Mouse (Mus musculus): Measurements from ENCODE around the gene Dnttip1.

The Dnttip1 gene

GRCm38 (mm10) chr2:164754800-164755199, 9.0 kb downstream of the Dnttip1 start:
- no peak for DNase-seq

DNA sequence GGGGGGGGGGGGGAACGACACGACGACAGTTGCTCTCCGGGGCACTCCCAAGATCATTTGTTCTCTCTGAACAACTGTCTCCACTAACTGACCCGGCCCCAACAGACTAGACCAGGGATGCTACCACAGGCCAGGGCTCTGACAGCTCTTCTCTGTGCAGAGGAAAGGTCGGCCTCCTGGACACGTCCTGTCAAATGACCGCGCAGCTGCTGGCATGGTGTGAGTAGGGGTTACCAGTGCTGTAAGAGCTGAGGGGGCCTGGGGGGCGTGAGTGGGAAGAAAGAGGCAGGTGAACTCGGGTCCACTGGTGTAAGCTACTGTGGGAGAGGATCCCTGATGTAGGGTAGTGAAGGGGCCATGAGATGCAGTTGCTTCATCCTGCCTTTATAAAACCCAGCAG, 12.1 kb downstream of the Dnttip1 start:
- no peak for DNase-seq

DNA sequence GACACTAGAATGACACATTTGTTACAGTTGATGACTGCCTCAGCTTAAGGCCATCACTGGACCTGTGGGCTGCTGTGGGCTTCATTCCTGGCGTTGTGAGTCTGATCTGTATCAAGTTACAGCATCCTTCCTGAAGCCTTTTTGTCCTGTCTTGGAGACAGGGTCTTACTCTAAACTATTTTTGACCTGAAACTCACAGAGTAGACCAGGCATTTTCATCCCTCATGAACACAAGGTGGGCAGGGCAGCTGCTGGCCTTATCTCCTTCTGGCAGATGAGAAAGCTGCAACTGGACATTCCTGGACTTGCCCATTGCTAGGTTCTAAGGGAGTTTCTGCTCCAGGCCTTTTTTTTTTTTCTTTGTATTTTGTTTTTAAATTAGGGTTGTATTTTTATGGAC, 12.9 kb downstream of the Dnttip1 start:
- DNase-seq, result no peak

GRCm38 (mm10) chr2:164760059-164760833, 14.5 kb downstream of the Dnttip1 start:
- no peak for DNase-seq

DNA sequence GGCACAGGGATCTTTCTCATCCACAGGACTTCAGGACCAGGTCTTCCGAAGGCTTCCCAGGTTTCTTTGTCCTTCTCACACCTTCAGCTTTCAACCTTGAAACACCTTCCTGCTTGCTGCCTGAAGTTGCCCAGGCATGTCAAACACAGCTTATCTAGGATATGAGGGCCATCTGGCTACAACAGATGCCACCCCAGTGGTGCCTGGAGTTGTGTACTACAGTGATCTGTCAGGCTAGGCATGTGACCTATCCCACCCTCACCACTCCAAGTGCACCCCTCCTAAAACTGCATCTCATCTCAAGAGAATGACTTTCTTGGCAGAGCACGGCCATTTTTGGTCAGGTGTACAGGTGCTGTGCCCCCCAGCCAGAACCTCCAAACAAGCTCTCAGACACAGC, 15.7 kb downstream of the Dnttip1 start:
- DNase-seq, result no peak

- DNase-seq, result no peak
Measured at GRCm38 (mm10) chr2:164761971-164762370, 16.2 kb downstream of the Dnttip1 start.

DNA sequence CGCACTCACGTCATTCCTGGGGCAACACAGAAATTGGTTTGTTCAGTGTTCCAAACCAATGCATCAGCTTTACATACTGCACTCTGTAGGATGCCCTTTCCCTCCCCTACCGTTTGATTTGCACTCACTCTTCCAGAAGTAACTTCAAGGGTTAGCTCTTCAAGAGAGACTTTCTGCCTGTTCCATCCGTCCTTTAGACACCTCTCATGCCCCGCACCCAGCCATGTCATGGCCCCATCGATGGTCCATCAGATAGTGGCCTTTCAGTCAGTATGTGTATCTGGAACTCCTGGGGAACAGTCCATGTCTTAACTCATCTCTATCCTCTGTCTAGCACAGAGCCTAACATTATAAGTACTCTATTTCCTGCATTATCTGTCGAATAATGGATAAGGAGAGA, 16.8 kb downstream of the Dnttip1 start:
- no peak for DNase-seq

- DNase-seq, result no peak
Measured at GRCm38 (mm10) chr2:164765841-164766240, 20.1 kb downstream of the Dnttip1 start.

GRCm38 (mm10) chr2:164767812-164768540, 22.2 kb downstream of the Dnttip1 start:
- DNase-seq, result no peak

DNA sequence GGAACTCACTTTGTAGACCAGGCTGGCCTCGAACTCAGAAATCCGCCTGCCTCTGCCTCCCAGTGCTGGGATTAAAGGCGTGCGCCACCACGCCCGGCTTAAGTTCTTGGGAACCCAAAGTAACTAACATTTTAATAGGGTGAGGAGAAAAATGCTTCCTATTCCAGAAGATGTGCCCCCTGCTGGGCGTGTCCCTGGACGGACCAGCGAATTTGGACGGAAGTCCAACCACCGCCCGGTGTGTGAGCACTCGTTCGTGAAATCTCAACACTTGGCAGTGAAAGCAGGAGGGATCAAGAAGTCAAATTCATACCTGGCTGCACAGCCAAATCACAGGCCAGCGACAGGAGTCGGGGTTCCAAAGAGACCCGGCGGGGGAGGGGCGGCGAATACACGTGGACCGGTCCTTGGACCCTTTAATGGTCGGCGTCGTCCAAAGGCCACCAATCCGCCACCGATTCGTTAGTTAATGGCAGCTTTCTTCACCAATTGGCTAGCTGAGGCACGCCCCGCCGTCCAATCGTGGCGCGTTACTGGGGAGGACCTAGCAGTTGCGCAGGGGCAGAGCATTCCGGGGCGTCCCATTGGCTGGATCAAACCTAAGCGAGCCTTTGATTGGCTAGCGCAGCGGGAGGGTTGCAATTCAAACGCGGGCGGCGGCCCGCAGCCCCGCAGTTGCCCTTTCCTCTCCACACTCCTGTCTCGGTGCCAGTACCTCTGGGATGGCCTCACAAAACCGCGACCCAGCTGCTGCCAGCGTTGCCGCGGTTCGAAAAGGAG, 23.7 kb downstream of the Dnttip1 start, which contains the start of gene Ube2c:
TSS of gene Ube2c (plus strand) at position 641 of the 780 bp plus-strand sequence.
- peak; percentile 94 for DNase-seq

DNA sequence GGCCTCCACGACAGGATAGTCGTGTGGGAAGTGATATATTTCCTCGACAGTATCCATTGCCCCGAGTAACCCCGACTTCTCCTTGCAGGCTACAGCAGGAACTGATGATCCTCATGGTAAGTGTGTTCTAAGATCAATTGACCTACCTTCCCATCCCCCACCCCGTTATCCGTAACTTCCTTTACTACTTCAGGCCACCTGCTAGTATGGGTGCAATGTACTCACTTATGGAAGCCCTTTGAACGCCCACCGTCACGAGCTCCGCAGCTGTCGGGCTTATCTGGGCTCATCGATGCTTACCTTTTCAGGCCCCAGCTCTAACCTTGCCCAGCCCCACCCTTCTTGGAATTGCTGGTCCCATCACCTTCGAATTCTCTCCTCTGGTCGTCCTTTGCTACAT, 24.5 kb downstream of the Dnttip1 start:
- DNase-seq, result no peak

DNA sequence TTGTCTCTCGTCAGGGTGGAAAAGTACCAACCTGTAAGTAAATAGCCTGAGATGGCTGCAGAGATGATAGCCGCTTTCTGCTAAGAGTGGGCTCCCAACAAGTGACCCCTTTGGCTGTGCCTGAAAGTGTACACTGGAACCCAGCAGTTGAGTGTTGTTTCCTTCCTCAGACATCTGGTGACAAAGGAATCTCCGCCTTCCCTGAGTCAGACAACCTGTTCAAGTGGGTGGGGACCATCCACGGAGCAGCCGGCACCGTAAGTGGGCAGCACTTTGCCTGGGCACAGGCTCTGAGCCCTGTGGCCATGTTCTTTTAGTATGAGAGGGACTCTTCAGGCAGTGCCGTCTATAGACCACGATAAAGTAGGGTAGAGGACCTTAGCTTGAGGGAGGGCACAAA, 25.3 kb downstream of the Dnttip1 start:
- DNase-seq, result no peak

DNA sequence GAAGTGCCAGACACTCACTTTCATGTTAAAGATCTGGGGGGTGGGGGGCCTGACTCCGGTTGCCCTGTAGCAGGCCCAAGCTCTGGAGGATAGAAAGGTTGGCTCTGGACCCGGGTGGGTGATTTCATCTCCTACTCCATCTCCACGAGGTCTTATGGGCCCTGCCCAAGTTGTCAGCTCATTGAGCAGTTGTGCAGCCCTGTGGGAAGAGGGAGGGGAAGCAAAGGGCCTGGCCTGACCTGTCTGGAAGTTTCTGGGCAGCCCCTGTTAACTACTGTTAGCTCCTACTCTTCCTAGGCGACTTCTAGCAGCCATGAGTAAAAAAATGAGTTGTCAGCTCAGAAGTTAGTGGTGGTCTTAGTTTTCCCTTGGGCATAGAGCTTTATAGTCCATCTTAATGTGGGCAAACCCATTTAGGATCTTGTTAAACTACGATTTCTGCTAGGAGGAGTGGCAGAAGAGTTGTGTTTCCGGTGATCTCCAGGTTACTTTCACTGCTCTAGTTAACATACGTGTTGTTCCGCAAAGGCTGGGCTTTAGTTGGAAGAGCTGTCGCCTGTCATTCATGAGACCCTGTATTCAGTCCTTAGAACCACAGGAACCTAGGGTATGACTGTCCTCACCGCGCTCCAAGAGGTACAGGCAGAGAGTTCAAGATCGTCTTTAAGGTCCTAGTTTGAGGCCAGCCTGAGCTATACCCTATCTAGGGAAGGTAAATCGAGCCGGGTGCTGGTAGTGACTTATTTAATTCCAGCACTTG, 27.6 kb downstream of the Dnttip1 start:
- DNase-seq, result no peak

GRCm38 (mm10) chr2:164773989-164774364, 28.2 kb downstream of the Dnttip1 start:
- no peak for DNase-seq

GRCm38 (mm10) chr2:164776130-164776529, 30.3 kb downstream of the Dnttip1 start:
- no peak for DNase-seq

GRCm38 (mm10) chr2:164776801-164777200, 31.0 kb downstream of the Dnttip1 start:
- no peak for DNase-seq

DNA sequence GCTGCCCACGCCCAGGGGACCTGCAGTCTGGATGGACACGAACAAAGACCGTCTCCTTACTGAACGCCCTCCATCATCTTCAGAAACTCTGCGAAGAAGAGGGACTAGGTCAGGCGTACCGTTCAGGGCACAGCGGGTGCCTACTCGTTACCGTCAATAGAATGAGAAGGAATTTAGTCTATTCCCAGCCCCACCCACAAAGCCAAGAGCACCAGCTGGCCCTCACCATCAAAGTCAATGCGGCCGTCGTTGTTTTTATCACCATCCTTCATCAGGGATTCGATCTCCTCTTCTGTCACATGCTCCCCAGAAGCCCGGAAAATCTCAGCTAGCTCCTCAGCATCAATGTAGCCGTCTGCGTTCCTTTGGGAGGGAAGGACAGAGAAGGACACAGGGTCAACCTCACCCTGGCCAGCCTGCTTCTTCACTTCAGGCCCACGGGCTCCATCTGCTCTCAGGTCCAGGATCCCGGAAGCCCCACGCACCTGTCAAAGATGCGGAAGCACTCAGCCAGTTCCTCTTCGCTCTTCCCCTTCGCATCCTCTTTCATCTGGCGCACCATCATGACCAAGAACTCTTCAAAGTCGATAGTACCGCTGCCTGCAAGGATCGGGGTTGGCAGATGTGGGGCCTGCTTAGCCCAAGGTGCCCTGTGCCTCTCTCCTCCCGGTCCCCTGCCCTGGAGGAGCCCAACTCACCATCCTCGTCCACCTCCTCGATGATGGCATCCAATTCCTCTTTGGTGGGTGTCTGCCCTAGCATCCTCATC, 31.6 kb downstream of the Dnttip1 start:
- DNase-seq, result no peak

GRCm38 (mm10) chr2:164778015-164778287, 32.2 kb downstream of the Dnttip1 start:
- no peak for DNase-seq

GRCm38 (mm10) chr2:164778809-164779208, 33.0 kb downstream of the Dnttip1 start:
- no peak for DNase-seq

DNA sequence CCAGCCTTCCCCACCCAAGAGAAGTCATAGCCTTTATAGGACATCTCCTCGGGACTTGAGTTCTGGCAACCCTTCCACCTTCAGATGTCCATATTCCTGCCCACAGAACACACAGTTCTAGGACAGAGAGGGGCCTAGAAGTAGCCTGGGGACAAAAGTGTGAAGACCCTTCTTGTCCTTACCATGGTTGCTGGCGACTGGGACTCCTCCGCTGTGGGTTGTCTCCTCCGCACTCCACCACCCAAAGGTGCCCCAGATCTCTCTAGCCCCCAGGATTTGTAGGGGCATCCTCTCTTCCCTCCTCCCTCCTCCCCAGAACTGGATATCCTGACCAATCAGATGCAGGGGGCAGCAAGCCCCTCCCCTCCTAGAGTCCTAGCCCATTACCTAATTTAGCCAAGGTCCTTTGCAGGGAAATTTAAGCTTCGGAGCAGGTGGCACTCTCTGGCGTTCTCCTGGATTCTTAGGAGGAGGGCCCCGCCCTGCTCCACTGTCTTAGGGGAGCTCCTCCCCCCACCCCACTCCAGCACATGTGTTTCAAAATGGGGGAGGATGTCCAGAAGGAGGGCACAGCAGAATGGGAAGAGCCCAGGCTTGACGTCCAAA, 33.8 kb downstream of the Dnttip1 start, which contains the start of gene Tnnc2:
TSS of gene Tnnc2 (minus strand) at position 487 of the 606 bp plus-strand sequence.
- DNase-seq, result no peak

DNA sequence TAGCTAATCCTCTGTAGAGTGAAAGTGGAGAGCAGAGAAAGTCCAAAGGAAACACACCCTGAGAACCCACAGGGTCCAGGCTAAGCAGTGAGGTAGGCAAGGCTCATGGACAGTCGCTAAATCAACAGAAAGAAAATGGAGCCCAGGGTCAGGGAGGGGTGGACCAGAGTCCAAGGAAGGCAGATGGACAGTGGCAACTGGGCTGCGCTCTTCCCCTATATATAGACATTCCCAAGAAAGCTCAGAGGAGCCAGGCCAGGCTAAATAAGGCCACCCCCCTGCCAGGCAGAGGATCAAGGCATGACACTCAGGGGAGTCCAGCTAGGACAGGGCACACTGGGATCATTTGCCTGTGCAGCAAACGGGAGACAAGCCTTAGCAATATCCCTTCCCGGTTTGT, 36.1 kb downstream of the Dnttip1 start:
- no peak for DNase-seq
